Mouse (Mus musculus) embryonic facial prominence, embryonic 11.5 days (tissue): Measurements from ENCODE around the gene Chd4. TPM values are rescaled to one million over a fixed set of nuclear protein-coding genes. Genes with fewer than 3 reads are reported as not detected.

Experiments used
- ATAC-seq: fragments of 200-750 bp; cut with Nextera tagmentation; replicated peaks from 2 replicates; pipeline ENCODE4 v1.8.0; 2017; ENCODE audit warnings: low read depth; ENCODE audit not compliant: insufficient number of reproducible peaks, low FRiP score, low TSS enrichment
- DNase-seq: peaks from one replicate; pipeline ENCODE4 v3.0.0-alpha.2; 2015; ENCODE audit warnings: low spot score
- H3K27ac ChIP-seq: fragments of 300-500 bp; sonication (generic); replicated peaks from 2 replicates; pipeline ENCODE4 v1.5.1; 2014; ENCODE audit warnings: mild to moderate bottlenecking, low read depth, low read length, control low read depth
- H3K27me3 ChIP-seq: fragments of 300-500 bp; sonication (generic); 2 replicates; pipeline ENCODE4 v1.6.1; 2014; ENCODE audit warnings: mild to moderate bottlenecking, low read length, moderate library complexity, mixed read lengths; ENCODE audit not compliant: control insufficient read depth, insufficient read depth
- H3K36me3 ChIP-seq: fragments of 300-500 bp; sonication (generic); replicated peaks from 2 replicates; pipeline ENCODE4 v1.6.1; 2014; ENCODE audit warnings: low read depth, mild to moderate bottlenecking, low read length, moderate library complexity, mixed read lengths; ENCODE audit not compliant: control insufficient read depth, insufficient read depth
- H3K4me1 ChIP-seq: fragments of 300-500 bp; sonication (generic); 2 replicates; pipeline ENCODE4 v1.6.1; 2014; ENCODE audit warnings: low read length, mixed read lengths; ENCODE audit not compliant: control insufficient read depth, insufficient read depth
- H3K4me2 ChIP-seq: fragments of 300-500 bp; sonication (generic); 2 replicates; pipeline ENCODE4 v1.6.1; 2014; ENCODE audit warnings: low read depth, mild to moderate bottlenecking, control low read depth, low read length, moderate library complexity
- H3K4me3 ChIP-seq: fragments of 300-500 bp; sonication (generic); 2 replicates; pipeline ENCODE4 v1.5.1; 2014; ENCODE audit warnings: low read depth, low read length, control low read depth
- H3K9ac ChIP-seq: fragments of 300-500 bp; sonication (generic); replicated peaks from 2 replicates; pipeline ENCODE4 v1.6.1; 2014; ENCODE audit warnings: mild to moderate bottlenecking, control low read depth, low read length
- H3K9me3 ChIP-seq: fragments of 300-500 bp; sonication (generic); replicated peaks from 2 replicates; pipeline ENCODE4 v1.6.1; 2016; ENCODE audit warnings: mild to moderate bottlenecking, low read length, inconsistent platforms, mixed read lengths; ENCODE audit not compliant: control insufficient read depth
- WGBS: fragments of 180-500 bp; shearing (Covaris S2); extraction: QIAGEN DNeasy Blood & Tissue Kit; methylation state at CpG from one replicate; pipeline ENCODE4 v1.1.7; 2014; 5-methylcytosine and 5-hydroxymethylcytosine counted together
- polyA plus RNA-seq: library from polyadenylated mRNA; unstranded; fragments of >200 nt; fragmentation: Nextera tagmentation; extraction: Ambion mirVana; gene quantifications from 2 replicates; pipeline ENCODE4 v1.2.1, GENCODE M21; 2014

The Chd4 gene
- polyA plus RNA-seq, 1 experiment from 2014 or later = 93.2 TPM

DNA sequence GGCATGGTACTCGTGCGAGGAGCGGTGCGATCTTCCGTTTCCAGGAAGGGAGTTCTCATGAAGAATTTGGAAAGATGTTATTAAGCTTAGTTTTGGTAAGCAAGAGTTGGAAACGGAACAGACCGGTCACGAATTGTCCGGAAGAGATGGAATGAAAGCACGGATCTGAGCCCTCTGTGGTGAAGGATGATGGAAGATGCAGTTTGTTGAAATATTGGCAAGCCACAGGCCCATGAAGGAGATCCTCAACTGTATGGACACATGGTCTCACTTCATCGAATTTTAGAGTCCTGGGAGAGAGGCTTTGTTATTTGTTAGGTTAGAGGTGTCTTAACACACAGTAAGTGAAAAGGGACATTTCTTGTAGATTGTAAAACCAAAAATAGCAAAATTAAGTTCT is 36.7 kb downstream of the Chd4 start:
- no peaks in the 10 kb centered on the region for H3K27me3 ChIP-seq
- WGBS = 8% methylated on average over 11 of the region's 11 CpGs
- H3K4me3 ChIP-seq = peak overlapping the region; percentile 93
- peaks cover 15% of the 10 kb centered on the region for H3K36me3 ChIP-seq
- DNase-seq (no peak), ATAC-seq (no peak)
- H3K4me1 ChIP-seq = no peaks in the 10 kb centered on the region
- H3K4me2 ChIP-seq = peak overlapping the region; percentile 79
- peak overlapping the region; percentile 83 for H3K9ac ChIP-seq
- H3K27ac ChIP-seq = no peak overlapping the region
- no peaks in the 10 kb centered on the region for H3K9me3 ChIP-seq

DNA sequence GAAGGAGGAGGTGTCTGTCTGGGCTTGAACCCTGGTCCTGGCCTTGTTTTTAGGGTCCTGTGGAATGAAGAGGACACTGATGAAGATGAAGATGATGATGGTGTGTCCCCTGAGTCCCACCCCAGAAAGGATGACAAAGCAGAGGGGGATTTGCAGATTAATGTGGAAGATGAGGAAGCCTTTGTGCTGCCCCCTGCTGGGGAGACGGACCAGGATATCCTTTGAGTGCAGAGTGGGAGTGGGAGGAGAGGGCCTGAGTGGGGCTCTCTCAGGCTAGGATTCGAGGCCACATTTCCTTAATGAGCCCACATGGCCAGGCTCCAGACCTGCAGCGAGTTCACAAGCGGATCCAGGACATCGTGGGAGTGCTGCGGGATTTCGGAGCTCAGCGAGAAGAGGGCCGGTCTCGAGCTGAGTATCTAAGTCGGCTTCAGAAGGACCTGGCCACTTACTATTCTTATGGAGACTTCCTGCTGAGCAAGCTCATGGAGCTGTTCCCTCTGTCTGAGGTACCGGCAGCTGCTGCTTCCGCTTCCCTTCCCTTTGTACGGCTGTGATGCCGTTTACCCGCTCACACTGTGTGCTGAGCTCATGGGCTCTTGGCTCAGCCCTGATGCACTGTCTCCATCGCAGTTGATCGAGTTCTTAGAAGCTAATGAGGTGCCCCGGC is 41.4 kb downstream of the Chd4 start:
- H3K4me1 ChIP-seq = no peaks in the 10 kb centered on the region
- H3K9me3 ChIP-seq = no peaks in the 10 kb centered on the region
- H3K36me3 ChIP-seq = peaks cover 15% of the 10 kb centered on the region
- no peak overlapping the region for H3K4me2 ChIP-seq
- no peak overlapping the region for H3K4me3 ChIP-seq
- no peak for ATAC-seq
- WGBS = 90% methylated on average over 19 of the region's 19 CpGs
- no peak overlapping the region for H3K27ac ChIP-seq
- H3K27me3 ChIP-seq = no peaks in the 10 kb centered on the region
- peak; percentile 65 for DNase-seq
- H3K9ac ChIP-seq = no peak overlapping the region

DNA sequence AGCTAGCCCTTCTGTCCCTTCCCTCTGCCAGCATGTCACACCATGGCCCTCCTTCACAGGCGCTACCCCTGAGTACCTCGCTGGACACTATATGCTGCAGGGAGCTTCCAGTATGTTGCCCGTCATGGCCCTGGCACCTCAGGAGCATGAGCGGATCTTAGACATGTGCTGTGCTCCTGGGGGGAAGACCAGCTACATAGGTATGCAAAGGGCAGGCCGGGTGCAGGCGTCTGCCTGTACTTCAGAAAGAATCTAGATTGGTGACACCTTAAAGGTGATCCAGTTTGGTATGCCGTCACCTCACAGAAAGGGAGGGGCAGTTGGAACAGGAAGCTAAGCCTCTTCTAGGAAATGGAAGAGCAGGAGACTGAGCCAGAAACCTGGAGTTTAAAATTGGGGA is 44.0 kb downstream of the Chd4 start:
- 91% methylated on average over 7 of the region's 7 CpGs for WGBS
- no peak overlapping the region for H3K9ac ChIP-seq
- no peaks in the 10 kb centered on the region for H3K4me1 ChIP-seq
- DNase-seq (no peak), ATAC-seq (no peak)
- H3K27ac ChIP-seq = no peak overlapping the region
- no peaks in the 10 kb centered on the region for H3K27me3 ChIP-seq
- H3K9me3 ChIP-seq = no peaks in the 10 kb centered on the region
- H3K4me2 ChIP-seq = no peak overlapping the region
- H3K4me3 ChIP-seq = no peak overlapping the region
- H3K36me3 ChIP-seq = peaks cover 16% of the 10 kb centered on the region

DNA sequence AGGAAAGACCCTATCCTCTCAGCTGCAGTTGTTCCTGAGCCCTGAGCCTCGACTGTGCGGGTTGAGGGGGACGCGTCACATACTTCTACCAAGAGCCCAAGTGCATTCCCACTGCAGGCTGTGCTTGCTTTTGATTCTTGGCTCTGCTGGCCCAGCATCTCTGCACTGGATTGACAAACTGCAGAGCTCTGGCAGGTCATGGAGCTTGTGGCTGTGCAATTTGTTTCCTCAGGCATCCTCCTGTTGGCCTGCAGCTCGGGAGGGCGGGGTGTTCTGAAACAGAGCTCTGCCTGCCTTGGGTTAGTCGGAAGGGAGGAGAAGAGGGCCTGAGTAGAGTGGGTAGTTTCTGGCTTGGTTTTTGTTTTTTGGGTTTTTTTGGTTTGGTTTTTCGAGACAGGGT is 46.7 kb downstream of the Chd4 start:
- H3K4me3 ChIP-seq = no peak overlapping the region
- no peak overlapping the region for H3K27ac ChIP-seq
- no peaks in the 10 kb centered on the region for H3K4me1 ChIP-seq
- ATAC-seq = no peak
- no peak for DNase-seq
- WGBS = 95% methylated on average over 8 of the region's 8 CpGs
- H3K36me3 ChIP-seq = peaks cover 8% of the 10 kb centered on the region; the same call in 1 of the 2 replicates
- no peaks in the 10 kb centered on the region for H3K9me3 ChIP-seq
- H3K4me2 ChIP-seq = no peak overlapping the region
- no peak overlapping the region for H3K9ac ChIP-seq
- H3K27me3 ChIP-seq = no peaks in the 10 kb centered on the region

DNA sequence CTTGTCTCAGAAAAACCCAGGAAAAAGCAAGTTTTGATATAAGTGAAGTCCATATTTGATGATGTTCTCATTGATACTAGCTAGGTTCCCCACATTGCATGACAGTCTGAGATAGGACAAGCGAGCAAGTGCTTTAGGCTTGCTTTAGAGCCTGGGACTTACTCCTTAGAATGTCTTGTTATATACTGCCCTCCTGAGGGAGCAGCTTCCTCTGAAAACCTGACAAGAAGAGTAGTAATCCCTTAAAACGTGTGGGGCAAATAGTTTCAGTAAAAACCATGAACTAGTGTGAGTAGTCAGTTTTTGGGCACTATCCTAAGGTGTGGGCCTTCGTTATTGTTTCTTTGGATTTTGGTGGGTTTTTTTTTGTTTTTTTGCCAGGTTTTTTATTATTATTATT is 47.3 kb downstream of the Chd4 start:
- H3K4me1 ChIP-seq = no peaks in the 10 kb centered on the region
- H3K27ac ChIP-seq = no peak overlapping the region
- DNase-seq (no peak), ATAC-seq (no peak)
- H3K36me3 ChIP-seq = peaks cover 6% of the 10 kb centered on the region; the same call in 1 of the 2 replicates
- no peak overlapping the region for H3K4me3 ChIP-seq
- H3K9ac ChIP-seq = no peak overlapping the region
- H3K27me3 ChIP-seq = no peaks in the 10 kb centered on the region
- H3K4me2 ChIP-seq = no peak overlapping the region
- no peaks in the 10 kb centered on the region for H3K9me3 ChIP-seq
- WGBS = 81% methylated on average over 3 of the region's 3 CpGs

DNA sequence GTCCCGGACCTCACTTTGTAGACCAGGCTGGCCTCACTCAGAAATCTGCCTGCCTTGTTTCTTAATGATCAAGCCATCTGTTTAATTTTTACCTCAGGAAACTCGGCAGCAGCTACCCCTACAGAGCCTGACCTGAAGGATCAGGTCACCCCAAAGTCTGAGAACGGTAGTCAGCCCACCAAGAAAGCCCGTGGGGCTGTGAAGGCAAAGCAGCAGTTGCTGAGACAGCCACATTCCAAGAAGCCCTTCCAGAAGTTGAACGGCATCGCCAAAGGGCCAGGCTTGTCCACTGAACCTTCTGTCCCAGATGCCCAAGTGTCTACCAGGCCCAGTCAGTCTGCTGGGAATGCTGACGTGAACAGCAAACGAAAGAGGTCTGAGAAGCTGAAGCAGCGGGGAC is 48.1 kb downstream of the Chd4 start:
- no peak overlapping the region for H3K9ac ChIP-seq
- no peaks in the 10 kb centered on the region for H3K9me3 ChIP-seq
- no peak overlapping the region for H3K4me3 ChIP-seq
- 84% methylated on average over 9 of the region's 9 CpGs for WGBS
- no peak overlapping the region for H3K4me2 ChIP-seq
- H3K27ac ChIP-seq = no peak overlapping the region
- ATAC-seq (no peak), DNase-seq (no peak)
- no peaks in the 10 kb centered on the region; the same call in 1 of the 2 replicates for H3K4me1 ChIP-seq
- peaks cover 6% of the 10 kb centered on the region; the same call in 1 of the 2 replicates for H3K36me3 ChIP-seq
- no peaks in the 10 kb centered on the region for H3K27me3 ChIP-seq

DNA sequence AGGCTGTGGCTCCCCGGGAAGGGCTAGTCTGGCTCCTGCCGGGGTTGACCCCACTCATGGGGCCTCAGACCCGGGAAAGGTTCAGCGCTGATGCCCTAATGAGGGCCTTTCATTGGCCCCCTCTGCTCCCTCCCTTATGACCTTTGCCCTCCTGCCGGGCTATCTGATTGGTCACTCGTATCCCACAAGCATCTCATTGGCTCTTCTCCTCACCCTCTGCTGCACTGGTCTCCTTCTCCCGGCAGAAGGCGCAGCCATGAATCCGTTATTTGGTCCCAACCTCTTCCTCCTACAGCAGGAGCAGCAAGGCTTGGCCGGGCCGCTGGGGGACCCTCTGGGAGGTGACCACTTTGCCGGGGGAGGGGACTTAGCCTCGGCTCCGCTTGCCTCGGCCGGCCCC is 49.2 kb downstream of the Chd4 start, which contains the start of gene Iffo1:
TSS of gene Iffo1 (plus strand) at position 241 of the 400 bp plus-strand sequence.
- Histone ChIP-seq H3K4me2 (peak within 1 kb of the TSS; percentile 86), H3K27ac (peak within 1 kb of the TSS; percentile 82), H3K4me3 (peak within 1 kb of the TSS; percentile 76), H3K4me1 (no peaks in the 10 kb centered on the region; the same call in 1 of the 2 replicates), H3K36me3 (peaks cover 6% of the 10 kb centered on the region; the same call in 1 of the 2 replicates), H3K27me3 (no peaks in the 10 kb centered on the region), H3K9ac (peak within 1 kb of the TSS; percentile 79), H3K9me3 (no peaks in the 10 kb centered on the region)
- DNase-seq (peak; percentile 93), ATAC-seq (peak; percentile 93)
- WGBS = under 1% methylated on average over 16 of the region's 16 CpGs

DNA sequence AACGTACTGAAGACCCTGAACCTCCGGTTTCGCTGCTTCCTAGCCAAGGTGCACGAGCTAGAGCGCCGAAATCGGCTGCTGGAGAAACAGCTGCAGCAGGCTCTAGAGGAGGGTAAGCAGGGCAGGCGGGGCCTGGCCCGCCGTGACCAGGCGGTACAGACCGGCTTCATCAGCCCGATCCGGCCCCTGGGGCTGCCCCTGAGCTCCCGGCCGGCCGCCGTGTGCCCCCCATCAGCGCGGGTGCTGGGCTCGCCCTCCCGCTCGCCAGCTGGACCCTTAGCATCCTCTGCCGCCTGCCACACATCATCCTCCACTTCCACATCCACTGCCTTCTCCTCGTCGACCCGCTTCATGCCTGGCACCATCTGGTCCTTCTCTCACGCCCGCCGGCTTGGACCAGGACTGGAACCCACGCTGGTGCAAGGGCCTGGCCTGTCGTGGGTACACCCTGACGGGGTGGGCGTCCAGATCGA is 49.7 kb downstream of the Chd4 start:
- H3K9ac ChIP-seq = peak overlapping the region; percentile 79
- peak; percentile 58 for ATAC-seq
- peak overlapping the region; percentile 76 for H3K4me3 ChIP-seq
- WGBS = 1% methylated on average over 34 of the region's 35 CpGs
- no peaks in the 10 kb centered on the region for H3K9me3 ChIP-seq
- H3K4me1 ChIP-seq = no peaks in the 10 kb centered on the region; the same call in 1 of the 2 replicates
- DNase-seq = no peak
- no peaks in the 10 kb centered on the region for H3K27me3 ChIP-seq
- H3K36me3 ChIP-seq = peaks cover 6% of the 10 kb centered on the region; the same call in 1 of the 2 replicates
- H3K4me2 ChIP-seq = peak overlapping the region; percentile 86
- H3K27ac ChIP-seq = peak overlapping the region; percentile 82
